ENCODE assay signal across 9 mouse cellular contexts in genomic region chr3:87952440-87952839, GRCm38 (mm10). TPM values are rescaled to one million over a fixed set of nuclear protein-coding genes. Genes with fewer than 3 reads are reported as not detected.
DNase-seq lines count a peak whose midpoint lies in the region; ATAC-seq lines count a peak whose summit lies in the region.
"Had no signal": no experiment of that assay in that cellular context is flagged by ENCODE, and none has a peak within 500 bp of the region (broad histone marks: within the 10 kb centered on the region; RNA-seq: fewer than 3 reads in every experiment).

No protein-coding gene starts in this region.

- no peak for DNase-seq in heart, adult 8-10 months (ENCODE audit: low spot score)
- DNase-seq in midbrain, embryonic 14.5 days, result peak; percentile 63
- no peak for DNase-seq in left cerebral cortex, adult 18-20 months (ENCODE audit: low spot score in 2 of 2)
- DNase-seq in cerebellum, adult 8-10 months, result no peak

- H3K9me3 ChIP-seq in heart, embryonic 13.5 days, result no peaks in the 10 kb centered on the region
- H3K9me3 ChIP-seq in embryonic facial prominence, embryonic 12.5 days, result no peaks in the 10 kb centered on the region
- no peaks in the 10 kb centered on the region for H3K9me3 ChIP-seq in intestine, embryonic 16.5 days (ENCODE audit: control insufficient read depth, low read length)
- no peaks in the 10 kb centered on the region for H3K9me3 ChIP-seq in midbrain, embryonic 14.5 days (ENCODE audit: control insufficient read depth, low read length)

- WGBS in heart, embryonic 13.5 days, result 1% methylated on average over 5 of the region's 5 CpGs
- WGBS in embryonic facial prominence, embryonic 12.5 days, result 2% methylated on average over 5 of the region's 5 CpGs
- WGBS in intestine, embryonic 16.5 days, result 14% methylated on average over 5 of the region's 5 CpGs
- 5% methylated on average over 5 of the region's 5 CpGs for WGBS in midbrain, embryonic 14.5 days

- peaks cover 62% of the 10 kb centered on the region for H3K27me3 ChIP-seq in heart, embryonic 13.5 days (replicated peaks)
- no peaks in the 10 kb centered on the region for H3K27me3 ChIP-seq in embryonic facial prominence, embryonic 12.5 days
- H3K27me3 ChIP-seq in intestine, embryonic 16.5 days (replicated peaks; ENCODE audit: control insufficient read depth, insufficient read depth, low read length), result peaks cover 18% of the 10 kb centered on the region
- H3K27me3 ChIP-seq in midbrain, embryonic 14.5 days (ENCODE audit: control insufficient read depth, insufficient read depth, low read length), result no peaks in the 10 kb centered on the region

- no peaks in the 10 kb centered on the region for H3K36me3 ChIP-seq in heart, embryonic 13.5 days
- peaks cover 24% of the 10 kb centered on the region for H3K36me3 ChIP-seq in embryonic facial prominence, embryonic 12.5 days
- H3K36me3 ChIP-seq in intestine, embryonic 16.5 days (ENCODE audit: control insufficient read depth, insufficient read depth, low read length), result no peaks in the 10 kb centered on the region
- no peaks in the 10 kb centered on the region for H3K36me3 ChIP-seq in midbrain, embryonic 14.5 days (ENCODE audit: control insufficient read depth, insufficient read depth, low read length)

- H3K4me3 ChIP-seq in heart, embryonic 13.5 days, result peak overlapping the region; percentile 50
- peak overlapping the region; percentile 56 for H3K4me3 ChIP-seq in embryonic facial prominence, embryonic 12.5 days
- H3K4me3 ChIP-seq in intestine, embryonic 16.5 days (ENCODE audit: low read length), result peak overlapping the region; percentile 9; the same call in 1 of the 2 replicates
- H3K4me3 ChIP-seq in midbrain, embryonic 14.5 days (replicated peaks; ENCODE audit: low read depth, low read length), result no peak overlapping the region

- peaks cover 42% of the 10 kb centered on the region for H3K4me1 ChIP-seq in heart, embryonic 13.5 days
- peaks cover 45% of the 10 kb centered on the region for H3K4me1 ChIP-seq in embryonic facial prominence, embryonic 12.5 days
- H3K4me1 ChIP-seq in intestine, embryonic 16.5 days (ENCODE audit: control insufficient read depth, insufficient read depth, low read length), result peaks cover 19% of the 10 kb centered on the region
- H3K4me1 ChIP-seq in midbrain, embryonic 14.5 days (ENCODE audit: control insufficient read depth, insufficient read depth, low read length), result peaks cover 48% of the 10 kb centered on the region

- ATAC-seq in heart, embryonic 13.5 days (ENCODE audit: extremely low read depth, insufficient number of reproducible peaks, low FRiP score, low TSS enrichment), result peak; percentile 28; the same call in 1 of the 2 replicates
- ATAC-seq in embryonic facial prominence, embryonic 12.5 days (ENCODE audit: insufficient number of reproducible peaks, insufficient read depth, low FRiP score, low TSS enrichment), result no peak
- ATAC-seq in intestine, embryonic 16.5 days, result peak; percentile 76
- ATAC-seq in midbrain, embryonic 14.5 days (ENCODE audit: low FRiP score, low TSS enrichment), result no peak
- no peak for ATAC-seq in frontal cortex, adult (ENCODE audit: low TSS enrichment)

- H3K9ac ChIP-seq in heart, embryonic 13.5 days, result peak overlapping the region; percentile 77
- peak overlapping the region; percentile 37; the same call in 1 of the 2 replicates for H3K9ac ChIP-seq in embryonic facial prominence, embryonic 12.5 days
- H3K9ac ChIP-seq in intestine, embryonic 16.5 days (ENCODE audit: low read depth, low read length), result peak overlapping the region; percentile 35
- H3K9ac ChIP-seq in midbrain, embryonic 14.5 days (replicated peaks; ENCODE audit: low read length), result peak overlapping the region; percentile 35; the same call in 1 of the 2 replicates

- peak overlapping the region; percentile 50; the same call in 1 of the 2 replicates for H3K27ac ChIP-seq in heart, embryonic 13.5 days (replicated peaks)
- H3K27ac ChIP-seq in embryonic facial prominence, embryonic 12.5 days, result peak overlapping the region; percentile 69
- peak overlapping the region; percentile 23; the same call in 1 of the 2 replicates for H3K27ac ChIP-seq in intestine, embryonic 16.5 days (ENCODE audit: low read length)
- H3K27ac ChIP-seq in midbrain, embryonic 14.5 days (replicated peaks; ENCODE audit: low read depth, low read length), result no peak overlapping the region; the same call in 1 of the 2 replicates

- peak overlapping the region; percentile 78 for H3K4me2 ChIP-seq in heart, embryonic 13.5 days
- H3K4me2 ChIP-seq in embryonic facial prominence, embryonic 12.5 days (replicated peaks), result peak overlapping the region; percentile 74
- peak overlapping the region; percentile 46 for H3K4me2 ChIP-seq in intestine, embryonic 16.5 days (ENCODE audit: low read depth, low read length)
- H3K4me2 ChIP-seq in midbrain, embryonic 14.5 days (ENCODE audit: low read length), result peak overlapping the region; percentile 48

RNA-seq across cellular contexts. Expression of gene Crabp2, which starts 4.0 kb away (rescaled TPM):
- polyA plus RNA-seq in heart, embryonic 13.5 days (2015; fragmentation: Nextera tagmentation; extraction: Ambion mirVana), result 6.2 and 8.4 TPM in 2 replicates
- total RNA-seq in heart, adult 8-10 months (2022), result not detected
- 467 and 481 TPM in 2 replicates for polyA plus RNA-seq in embryonic facial prominence, embryonic 12.5 days (2016; fragmentation: Nextera tagmentation; extraction: Ambion mirVana)
- 3.8 TPM in 2 replicates for polyA plus RNA-seq in intestine, embryonic 16.5 days (2015; fragmentation: Nextera tagmentation; extraction: Ambion mirVana)
- 28.3 and 42.4 TPM in 2 replicates for polyA plus RNA-seq in midbrain, embryonic 14.5 days (2014; fragmentation: Nextera tagmentation; extraction: Ambion mirVana)
- total RNA-seq in left cerebral cortex, adult 18-20 months (2021), result 1 to 10 TPM; 7.9 to 8.4 TPM
- total RNA-seq: hematopoietic stem cell, adult 5-6 weeks had no signal

RNA-seq across cellular contexts. Expression of gene Nes, which starts 18.4 kb away (rescaled TPM):
- polyA plus RNA-seq in heart, embryonic 13.5 days (2015; fragmentation: Nextera tagmentation; extraction: Ambion mirVana), result 18.7 and 18.9 TPM in 2 replicates
- total RNA-seq in heart, adult 8-10 months (2022), result 10 to 100 TPM; 10.1 to 25.1 (median 18.9) TPM
- 40.0 and 42.0 TPM in 2 replicates for polyA plus RNA-seq in embryonic facial prominence, embryonic 12.5 days (2016; fragmentation: Nextera tagmentation; extraction: Ambion mirVana)
- polyA plus RNA-seq in intestine, embryonic 16.5 days (2015; fragmentation: Nextera tagmentation; extraction: Ambion mirVana), result 9.4 and 10.3 TPM in 2 replicates
- polyA plus RNA-seq in midbrain, embryonic 14.5 days (2014; fragmentation: Nextera tagmentation; extraction: Ambion mirVana), result 19.0 and 28.8 TPM in 2 replicates
- 1 to 10 TPM; 4.6 to 9.5 TPM for total RNA-seq in left cerebral cortex, adult 18-20 months (2021)

RNA-seq across cellular contexts. Expression of gene Rrnad1, which starts 21.9 kb away (rescaled TPM):
- 13.4 and 16.0 TPM in 2 replicates for polyA plus RNA-seq in heart, embryonic 13.5 days (2015; fragmentation: Nextera tagmentation; extraction: Ambion mirVana)
- total RNA-seq in heart, adult 8-10 months (2022), result 1 to 10 TPM; 4.6 to 6.7 (median 5.3) TPM
- 23.2 and 23.8 TPM in 2 replicates for polyA plus RNA-seq in embryonic facial prominence, embryonic 12.5 days (2016; fragmentation: Nextera tagmentation; extraction: Ambion mirVana)
- polyA plus RNA-seq in intestine, embryonic 16.5 days (2015; fragmentation: Nextera tagmentation; extraction: Ambion mirVana), result 14.2 and 14.3 TPM in 2 replicates
- polyA plus RNA-seq in midbrain, embryonic 14.5 days (2014; fragmentation: Nextera tagmentation; extraction: Ambion mirVana), result 19.1 and 21.7 TPM in 2 replicates
- total RNA-seq in left cerebral cortex, adult 18-20 months (2021), result 10 to 100 TPM; 19.2 to 21.2 TPM

RNA-seq across cellular contexts. Expression of gene Isg20l2, which starts 22.3 kb away (rescaled TPM):
- polyA plus RNA-seq in heart, embryonic 13.5 days (2015; fragmentation: Nextera tagmentation; extraction: Ambion mirVana), result 28.9 and 30.1 TPM in 2 replicates
- 1 to 10 TPM; 9.0 to 9.8 (median 9.7) TPM for total RNA-seq in heart, adult 8-10 months (2022)
- 75.4 and 80.1 TPM in 2 replicates for polyA plus RNA-seq in embryonic facial prominence, embryonic 12.5 days (2016; fragmentation: Nextera tagmentation; extraction: Ambion mirVana)
- 37.2 and 39.8 TPM in 2 replicates for polyA plus RNA-seq in intestine, embryonic 16.5 days (2015; fragmentation: Nextera tagmentation; extraction: Ambion mirVana)
- 19.1 and 23.2 TPM in 2 replicates for polyA plus RNA-seq in midbrain, embryonic 14.5 days (2014; fragmentation: Nextera tagmentation; extraction: Ambion mirVana)
- 10 to 100 TPM; 13.4 to 14.0 TPM for total RNA-seq in left cerebral cortex, adult 18-20 months (2021)

RNA-seq across cellular contexts. Expression of gene Mrpl24, which starts 33.1 kb away (rescaled TPM):
- polyA plus RNA-seq in heart, embryonic 13.5 days (2015; fragmentation: Nextera tagmentation; extraction: Ambion mirVana), result 55.0 and 57.2 TPM in 2 replicates
- total RNA-seq in heart, adult 8-10 months (2022), result 10 to 100 TPM; 73.5 to 80.6 (median 77.1) TPM
- 71.4 and 72.9 TPM in 2 replicates for polyA plus RNA-seq in embryonic facial prominence, embryonic 12.5 days (2016; fragmentation: Nextera tagmentation; extraction: Ambion mirVana)
- 78.7 and 80.6 TPM in 2 replicates for polyA plus RNA-seq in intestine, embryonic 16.5 days (2015; fragmentation: Nextera tagmentation; extraction: Ambion mirVana)
- polyA plus RNA-seq in midbrain, embryonic 14.5 days (2014; fragmentation: Nextera tagmentation; extraction: Ambion mirVana), result 55.8 and 56.3 TPM in 2 replicates
- total RNA-seq in left cerebral cortex, adult 18-20 months (2021), result 10 to 100 TPM; 53.6 to 53.7 TPM

Comparison
In these comparisons a context has a peak if more than half of its experiments do, and no peak if none do; other contexts are left out.
1. ATAC-seq: peak in heart, embryonic 13.5 days (single experiment) and intestine, embryonic 16.5 days (single experiment); none in embryonic facial prominence, embryonic 12.5 days (single experiment), midbrain, embryonic 14.5 days (single experiment) and frontal cortex, adult (single experiment).
2. RNA of gene Crabp2, which starts 4.0 kb away (polyA plus RNA-seq): 467 to 481 TPM in embryonic facial prominence, embryonic 12.5 days; 28.3 to 42.4 TPM in midbrain, embryonic 14.5 days, 6.2 to 8.4 TPM in heart, embryonic 13.5 days and 3.8 TPM in intestine, embryonic 16.5 days; every median in the first group is over 10 times any median in the second.
3. Peak in every context shown above with its lines, with median percentiles within 50 percentile points of each other: H3K4me2 ChIP-seq and H3K9ac ChIP-seq.